Mouse (Mus musculus): ENCODE measurements at regions not wholly inside any gene's neighbourhood (a gene's known extent, or its start where the extent isn't known, plus 50 kb on each side); places are given as distances from the start of the nearest gene placed in this dataset.

- H3K27me3 ChIP-seq (ENCODE audit: control insufficient read depth, insufficient read depth, low read length), result no peaks in the 10 kb centered on the region
- H3K4me1 ChIP-seq (ENCODE audit: control insufficient read depth, insufficient read depth, insufficient read length, low read length), result peaks cover 3% of the 10 kb centered on the region; the same call in 1 of the 2 replicates
- H3K27ac ChIP-seq (ENCODE audit: insufficient read depth, low read depth, low read length), result no peak overlapping the region
- H3K36me3 ChIP-seq (ENCODE audit: control insufficient read depth, insufficient read depth, low read length), result no peaks in the 10 kb centered on the region
- 89% methylated on average over 2 of the region's 2 CpGs for WGBS
- H3K4me3 ChIP-seq (ENCODE audit: low read depth, low read length), result no peak overlapping the region
- TF ChIP-seq POLR2A (IDR thresholded peaks at IDR 0.05; ENCODE audit: low read depth, low read length) (no peak), CTCF (IDR thresholded peaks at IDR 0.05; ENCODE audit: extremely low read depth, insufficient read length, insufficient replicate concordance, low read depth, low read length) (no peak)
Measured at GRCm38 (mm10) chr2:72615869-72616268, 139.9 kb downstream of the Cdca7 start.

GRCm38 (mm10) chr2:72616412-72616811 lies 140.5 kb downstream of the Cdca7 start:
- H3K27ac ChIP-seq (ENCODE audit: insufficient read depth, low read depth, low read length), result no peak overlapping the region
- no peak for TF ChIP-seq POLR2A (IDR thresholded peaks at IDR 0.05; ENCODE audit: low read depth, low read length)
- no peak for TF ChIP-seq CTCF (IDR thresholded peaks at IDR 0.05; ENCODE audit: extremely low read depth, insufficient read length, insufficient replicate concordance, low read depth, low read length)
- no peaks in the 10 kb centered on the region for H3K36me3 ChIP-seq (ENCODE audit: control insufficient read depth, insufficient read depth, low read length)
- no peak overlapping the region for H3K4me3 ChIP-seq (ENCODE audit: low read depth, low read length)
- H3K4me1 ChIP-seq (ENCODE audit: control insufficient read depth, insufficient read depth, insufficient read length, low read length), result peaks cover 3% of the 10 kb centered on the region; the same call in 1 of the 2 replicates
- no peaks in the 10 kb centered on the region for H3K27me3 ChIP-seq (ENCODE audit: control insufficient read depth, insufficient read depth, low read length)

GRCm38 (mm10) chr2:72619446-72619845 lies 143.5 kb downstream of the Cdca7 start:
- 56% methylated on average over 4 of the region's 4 CpGs for WGBS
- H3K27me3 ChIP-seq (ENCODE audit: control insufficient read depth, insufficient read depth, low read length), result no peaks in the 10 kb centered on the region
- peaks cover 3% of the 10 kb centered on the region; the same call in 1 of the 2 replicates for H3K4me1 ChIP-seq (ENCODE audit: control insufficient read depth, insufficient read depth, insufficient read length, low read length)
- TF ChIP-seq POLR2A (IDR thresholded peaks at IDR 0.05; ENCODE audit: low read depth, low read length) (no peak), CTCF (IDR thresholded peaks at IDR 0.05; ENCODE audit: extremely low read depth, insufficient read length, insufficient replicate concordance, low read depth, low read length) (no peak)
- no peak overlapping the region for H3K4me3 ChIP-seq (ENCODE audit: low read depth, low read length)
- no peaks in the 10 kb centered on the region for H3K36me3 ChIP-seq (ENCODE audit: control insufficient read depth, insufficient read depth, low read length)
- no peak overlapping the region for H3K27ac ChIP-seq (ENCODE audit: insufficient read depth, low read depth, low read length)

- TF ChIP-seq POLR2A (IDR thresholded peaks at IDR 0.05; ENCODE audit: low read depth, low read length) (no peak), CTCF (IDR thresholded peaks at IDR 0.05; ENCODE audit: extremely low read depth, insufficient read length, insufficient replicate concordance, low read depth, low read length) (no peak)
- WGBS, result 26% methylated on average over 9 of the region's 9 CpGs
- Histone ChIP-seq H3K4me3 (ENCODE audit: low read depth, low read length) (no peak overlapping the region), H3K36me3 (ENCODE audit: control insufficient read depth, insufficient read depth, low read length) (no peaks in the 10 kb centered on the region), H3K27me3 (ENCODE audit: control insufficient read depth, insufficient read depth, low read length) (no peaks in the 10 kb centered on the region), H3K4me1 (ENCODE audit: control insufficient read depth, insufficient read depth, insufficient read length, low read length) (no peaks in the 10 kb centered on the region), H3K27ac (ENCODE audit: insufficient read depth, low read depth, low read length) (no peak overlapping the region)
Measured at GRCm38 (mm10) chr2:72620182-72620652, 144.3 kb downstream of the Cdca7 start.

- Histone ChIP-seq H3K27me3 (ENCODE audit: control insufficient read depth, insufficient read depth, low read length) (no peaks in the 10 kb centered on the region), H3K36me3 (ENCODE audit: control insufficient read depth, insufficient read depth, low read length) (no peaks in the 10 kb centered on the region), H3K4me3 (ENCODE audit: low read depth, low read length) (no peak overlapping the region), H3K27ac (ENCODE audit: insufficient read depth, low read depth, low read length) (no peak overlapping the region), H3K4me1 (ENCODE audit: control insufficient read depth, insufficient read depth, insufficient read length, low read length) (no peaks in the 10 kb centered on the region)
- WGBS, result 41% methylated on average over 3 of the region's 3 CpGs
- TF ChIP-seq CTCF (IDR thresholded peaks at IDR 0.05; ENCODE audit: extremely low read depth, insufficient read length, insufficient replicate concordance, low read depth, low read length) (no peak), POLR2A (IDR thresholded peaks at IDR 0.05; ENCODE audit: low read depth, low read length) (no peak)
Measured at GRCm38 (mm10) chr2:72627915-72628314, 152.0 kb downstream of the Cdca7 start.

GRCm38 (mm10) chr2:72628626-72629470 lies 152.9 kb downstream of the Cdca7 start:
- WGBS, result 53% methylated on average over 16 of the region's 16 CpGs
- TF ChIP-seq CTCF (IDR thresholded peaks at IDR 0.05; ENCODE audit: extremely low read depth, insufficient read length, insufficient replicate concordance, low read depth, low read length) (no peak), POLR2A (IDR thresholded peaks at IDR 0.05; ENCODE audit: low read depth, low read length) (no peak)
- no peaks in the 10 kb centered on the region for H3K36me3 ChIP-seq (ENCODE audit: control insufficient read depth, insufficient read depth, low read length)
- H3K4me1 ChIP-seq (ENCODE audit: control insufficient read depth, insufficient read depth, insufficient read length, low read length), result no peaks in the 10 kb centered on the region
- H3K27ac ChIP-seq (ENCODE audit: insufficient read depth, low read depth, low read length), result no peak overlapping the region
- H3K27me3 ChIP-seq (ENCODE audit: control insufficient read depth, insufficient read depth, low read length), result no peaks in the 10 kb centered on the region
- no peak overlapping the region for H3K4me3 ChIP-seq (ENCODE audit: low read depth, low read length)

- TF ChIP-seq CTCF (IDR thresholded peaks at IDR 0.05; ENCODE audit: extremely low read depth, insufficient read length, insufficient replicate concordance, low read depth, low read length) (no peak), POLR2A (IDR thresholded peaks at IDR 0.05; ENCODE audit: low read depth, low read length) (no peak)
- Histone ChIP-seq H3K4me3 (ENCODE audit: low read depth, low read length) (no peak overlapping the region), H3K4me1 (ENCODE audit: control insufficient read depth, insufficient read depth, insufficient read length, low read length) (no peaks in the 10 kb centered on the region), H3K27me3 (ENCODE audit: control insufficient read depth, insufficient read depth, low read length) (no peaks in the 10 kb centered on the region), H3K36me3 (ENCODE audit: control insufficient read depth, insufficient read depth, low read length) (no peaks in the 10 kb centered on the region), H3K27ac (ENCODE audit: insufficient read depth, low read depth, low read length) (no peak overlapping the region)
- 84% methylated on average over 14 of the region's 14 CpGs for WGBS
Measured at GRCm38 (mm10) chr2:72629691-72630461, 153.9 kb downstream of the Cdca7 start.

Data from small intestine, adult 2 months (tissue).